Mouse (Mus musculus) MEL-GATA-1-ER (cell line): ENCODE data around the gene Kl.

ENCODE experiments used
- DNase-seq: peaks from one replicate; pipeline ENCODE4 v3.0.0-alpha.2; 2012; ENCODE audit warnings: low read depth; ENCODE audit errors: extremely low read depth

Gene Kl

DNA sequence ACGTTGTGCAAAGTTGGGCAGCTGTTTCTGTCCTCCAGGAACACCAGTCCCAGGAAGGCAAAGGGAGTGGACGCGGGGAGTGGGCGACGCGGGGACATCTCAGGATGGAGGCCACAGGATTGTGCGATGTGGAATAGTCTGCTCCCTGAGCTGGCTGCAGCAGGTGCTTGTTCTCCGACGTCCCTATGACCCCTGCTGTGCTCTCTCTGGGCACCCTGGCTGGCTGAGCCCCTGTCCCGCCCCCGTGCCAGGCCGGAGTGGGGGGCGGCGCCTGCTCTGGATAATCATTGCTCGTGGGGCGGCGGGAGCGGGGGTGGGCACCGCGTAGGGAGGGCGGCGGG, at the start of gene Kl:
Kl (plus strand) TSS at position 280 of the 341 bp plus-strand sequence.
- DNase-seq: no peak

GRCm38 (mm10) chr5:150906053-150907040, 46.1 kb upstream of the Kl start:
- DNase-seq: no peak

DNA sequence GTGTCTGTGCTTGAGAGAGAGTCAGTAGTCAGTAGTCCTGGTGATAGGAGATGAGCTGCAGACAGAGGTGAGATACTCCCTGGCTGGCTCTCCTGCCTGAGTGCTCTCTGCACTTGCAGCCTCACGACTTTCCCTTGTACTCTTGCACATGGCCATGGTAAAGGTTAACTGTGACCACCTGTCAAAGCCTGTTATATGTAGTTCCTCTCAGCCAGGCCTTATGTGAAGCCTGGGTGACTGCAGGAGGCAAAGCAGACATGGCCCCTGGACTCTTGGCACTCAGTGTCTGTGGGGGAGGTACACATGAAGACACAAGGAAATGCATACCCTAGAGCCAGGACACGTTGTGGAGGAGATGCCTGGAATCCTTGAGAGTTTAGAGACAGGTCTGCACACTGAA, 40.3 kb upstream of the Kl start:
- DNase-seq: no peak

DNA sequence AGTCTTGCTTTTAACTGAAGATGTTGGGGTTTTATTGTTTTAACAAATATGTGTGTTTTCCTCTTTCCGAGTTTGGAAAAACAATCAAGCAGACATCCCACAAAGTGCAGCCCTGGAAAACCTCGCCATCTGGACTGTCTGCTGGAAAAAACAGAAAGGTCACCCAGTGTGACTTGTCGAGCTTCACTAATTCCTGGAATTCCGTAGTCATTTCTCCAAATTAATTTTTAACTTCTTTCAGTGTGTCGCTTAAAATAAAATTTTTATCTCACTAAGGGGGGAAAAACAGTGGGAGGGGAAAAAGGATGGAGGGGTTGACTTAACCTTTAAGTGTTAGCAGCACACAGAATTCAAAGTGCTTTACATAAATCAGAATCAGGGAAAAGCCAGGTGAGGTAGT, 39.8 kb upstream of the Kl start:
- no peak for DNase-seq

DNA sequence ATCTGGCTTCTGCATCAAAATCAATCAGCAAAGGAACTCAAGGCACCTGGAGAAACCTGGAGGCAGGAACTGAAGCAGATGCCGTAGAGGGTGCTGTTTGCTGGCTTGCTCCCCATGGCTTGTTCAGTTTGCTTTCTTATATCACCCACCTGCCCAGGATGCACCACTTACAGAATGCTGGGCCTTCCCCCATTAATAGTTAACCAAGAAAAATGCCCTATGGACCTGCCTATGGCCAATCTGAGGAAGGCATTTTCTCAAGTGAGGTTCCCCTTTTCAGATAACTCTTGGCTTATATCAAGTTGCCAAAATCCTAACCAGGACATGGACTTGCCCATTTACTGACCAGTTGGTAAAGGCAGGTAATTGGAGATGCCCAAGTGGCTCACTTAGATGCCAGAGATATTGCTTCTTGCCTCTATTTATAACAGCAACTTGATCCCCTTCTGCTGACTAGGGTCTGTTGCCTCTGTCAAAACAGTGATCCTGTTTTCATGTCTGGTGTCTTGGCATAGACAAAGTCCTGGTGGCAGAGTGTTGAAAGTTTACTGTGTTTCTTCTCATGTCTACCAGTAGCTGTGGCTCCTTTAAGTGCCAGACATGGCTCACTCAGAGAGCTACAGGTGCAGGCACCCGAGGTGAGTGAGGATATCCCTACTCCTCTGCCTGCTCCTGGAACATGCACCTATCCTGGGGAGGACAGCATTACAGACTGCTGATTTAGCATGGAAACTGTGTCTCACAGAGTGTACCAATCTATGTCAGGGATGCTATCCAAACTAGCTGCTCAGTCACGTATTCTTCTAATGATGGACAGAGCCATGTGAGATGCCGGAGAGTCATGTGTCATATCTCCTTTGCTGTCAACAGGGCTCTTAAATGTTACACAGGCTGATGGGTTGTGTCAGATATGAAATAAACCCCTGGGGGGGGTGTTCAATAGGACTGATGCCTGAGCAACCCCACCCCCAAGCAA, 37.0 kb upstream of the Kl start:
- no peak for DNase-seq

- DNase-seq: no peak
Measured at GRCm38 (mm10) chr5:150917131-150917858, 35.1 kb upstream of the Kl start.

DNA sequence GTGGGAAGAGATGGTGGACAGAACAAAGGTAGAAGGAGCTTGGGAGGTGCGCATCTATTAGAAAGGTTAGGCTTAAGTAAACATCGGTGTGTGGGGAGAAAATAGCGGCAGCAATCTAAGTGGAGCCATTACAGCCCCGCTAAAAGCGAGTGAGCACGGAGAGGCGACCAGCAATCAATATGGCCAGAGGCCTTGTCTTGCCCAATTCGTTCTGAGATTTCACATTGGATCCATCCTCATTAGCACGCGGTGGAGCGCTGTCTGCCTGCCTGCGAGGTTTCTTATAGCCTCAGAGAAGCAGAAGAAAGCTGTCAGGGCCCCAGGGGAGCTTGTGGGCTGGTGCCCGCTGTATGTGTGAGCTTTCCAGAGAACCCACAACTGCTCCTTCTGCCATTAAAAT, 33.8 kb upstream of the Kl start:
- DNase-seq: no peak

DNA sequence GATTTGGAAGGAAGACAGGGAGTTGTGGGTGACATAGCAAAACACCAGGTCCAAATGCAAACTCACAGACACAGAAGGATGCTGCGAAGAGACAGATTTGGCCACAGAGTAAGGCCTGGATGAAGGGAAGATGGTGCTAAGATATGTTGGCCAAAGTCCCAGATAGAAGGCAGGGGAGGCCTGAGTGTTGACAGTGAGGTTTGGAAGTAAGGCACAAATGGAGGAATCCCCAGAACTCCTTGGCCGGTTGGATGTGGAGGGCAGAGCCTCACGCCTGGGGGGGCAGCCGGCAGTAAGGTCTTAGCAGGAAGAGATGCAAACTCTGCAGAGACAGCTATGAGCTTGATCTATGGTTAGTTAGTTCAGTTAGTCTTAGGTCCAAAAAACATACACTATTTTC, 33.1 kb upstream of the Kl start:
- no peak for DNase-seq

GRCm38 (mm10) chr5:150919961-150920360, 32.4 kb upstream of the Kl start:
- no peak for DNase-seq

DNA sequence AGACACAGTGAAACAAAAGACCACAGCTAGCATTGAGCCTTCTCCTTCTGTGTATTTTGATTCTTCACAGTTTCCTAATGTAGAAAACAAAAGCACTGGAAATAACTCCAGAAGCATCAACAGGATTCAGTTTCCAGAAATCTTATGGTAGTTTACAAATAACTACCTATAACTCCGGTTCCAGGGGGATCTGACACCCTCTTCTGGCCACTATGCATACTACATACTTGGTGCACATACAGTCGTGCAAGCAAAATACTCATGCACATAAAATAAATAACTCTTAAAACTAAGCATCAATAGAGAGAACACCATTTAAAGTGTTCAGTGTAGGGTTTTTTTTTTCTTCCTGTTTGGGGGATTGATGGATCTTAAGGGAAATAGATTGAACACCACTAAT, 23.0 kb upstream of the Kl start:
- no peak for DNase-seq

GRCm38 (mm10) chr5:150932596-150932995, 19.8 kb upstream of the Kl start:
- DNase-seq: no peak

GRCm38 (mm10) chr5:150936213-150936612, 16.2 kb upstream of the Kl start:
- no peak for DNase-seq

GRCm38 (mm10) chr5:150936807-150937206, 15.6 kb upstream of the Kl start:
- no peak for DNase-seq

DNA sequence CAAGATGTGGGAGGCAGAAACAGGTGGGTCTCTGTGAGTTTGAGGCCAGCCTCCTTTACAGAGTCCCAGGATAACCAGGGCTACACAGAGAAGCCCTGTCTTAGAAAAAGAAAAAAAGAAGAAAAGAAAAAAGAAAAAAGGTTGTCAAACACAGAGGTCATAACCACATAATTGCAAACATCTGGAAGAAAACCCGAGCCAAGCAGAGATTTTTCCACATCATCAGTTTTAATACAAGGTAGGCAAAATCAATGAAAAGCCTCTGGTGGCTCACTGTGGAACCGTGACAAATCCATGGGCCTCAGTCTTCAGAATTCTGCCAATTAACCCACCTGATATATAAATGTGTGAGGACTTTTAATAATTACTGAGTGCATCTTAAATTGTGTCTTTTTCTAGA, 14.9 kb upstream of the Kl start:
- DNase-seq: no peak

DNA sequence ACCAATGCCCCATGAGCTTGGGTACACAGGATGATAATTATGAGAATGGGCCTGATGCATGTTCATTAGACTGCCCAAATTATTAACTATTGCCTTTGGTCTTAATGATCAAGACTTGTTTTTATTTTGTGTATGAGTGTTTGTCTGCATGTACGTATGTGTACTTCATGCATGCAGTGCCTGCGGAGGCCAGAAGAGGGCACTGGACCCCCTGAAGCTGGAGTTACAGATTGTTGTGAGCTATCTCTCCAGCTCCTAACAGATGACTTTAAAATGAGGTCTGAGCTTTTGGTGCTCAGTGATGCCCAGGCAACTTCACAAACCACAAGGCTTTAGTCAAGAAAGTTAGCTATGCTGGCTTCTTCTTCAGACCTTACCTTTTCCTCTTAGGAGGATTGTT, 6.8 kb upstream of the Kl start:
- no peak for DNase-seq

DNA sequence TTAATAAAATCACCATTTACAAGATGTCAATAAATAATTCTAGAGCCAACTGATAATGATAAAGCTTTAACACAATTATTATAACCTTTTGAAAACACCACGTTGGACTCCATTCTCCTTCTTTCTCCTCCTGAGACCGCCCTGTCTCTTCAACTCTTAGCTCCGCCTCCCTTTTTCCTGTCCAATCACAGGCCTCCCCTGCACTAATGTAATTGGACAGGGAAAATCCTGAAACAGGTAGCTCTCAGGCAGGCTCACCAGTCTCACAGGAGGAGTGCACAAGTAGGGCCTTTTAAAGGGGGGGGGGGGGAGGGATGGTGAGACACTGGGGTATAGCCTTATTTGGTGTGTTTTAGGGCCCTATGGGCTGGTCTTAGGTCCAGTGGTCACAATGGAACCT, 3.3 kb upstream of the Kl start:
- no peak for DNase-seq

- DNase-seq: no peak
Measured at GRCm38 (mm10) chr5:150951325-150951724, 1.1 kb upstream of the Kl start.

- DNase-seq: no peak
Measured at GRCm38 (mm10) chr5:150952669-150953521, 488 bp downstream of the Kl start.

GRCm38 (mm10) chr5:150954791-150955190, 2.4 kb downstream of the Kl start:
- no peak for DNase-seq

GRCm38 (mm10) chr5:150959861-150960260, 7.5 kb downstream of the Kl start:
- DNase-seq: no peak

DNA sequence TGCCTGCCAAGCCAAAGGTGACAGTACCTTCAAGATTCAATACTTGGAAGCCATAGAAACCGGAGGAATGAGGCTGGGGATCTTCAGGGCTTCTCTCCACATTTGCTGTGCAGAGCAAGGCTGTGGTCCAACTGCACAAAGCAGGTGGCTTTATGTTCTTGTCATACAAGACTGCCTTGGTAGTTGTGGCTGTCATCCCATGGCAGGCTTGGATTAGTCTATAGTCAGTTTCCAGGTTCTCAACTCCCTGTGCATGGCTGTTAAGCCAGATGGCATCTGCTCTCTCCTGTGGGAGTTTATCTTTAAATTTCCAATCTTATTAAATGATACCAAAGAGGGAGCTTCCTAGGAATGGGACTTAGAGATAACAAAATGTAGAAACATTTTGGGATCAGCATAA, 9.2 kb downstream of the Kl start:
- DNase-seq: no peak
